Mouse (Mus musculus) retina, postnatal 1 day (tissue): Measurements from ENCODE around the gene Dennd5b.
"Not testable (repeated sequence)": the region's sequence is repeated elsewhere in the genome, so short reads cannot be mapped to it uniquely, and the experiment has no call there.

Experiments used
- DNase-seq: peaks from one replicate; pipeline ENCODE4 v3.0.0-alpha.2; 2012

Gene Dennd5b

DNA sequence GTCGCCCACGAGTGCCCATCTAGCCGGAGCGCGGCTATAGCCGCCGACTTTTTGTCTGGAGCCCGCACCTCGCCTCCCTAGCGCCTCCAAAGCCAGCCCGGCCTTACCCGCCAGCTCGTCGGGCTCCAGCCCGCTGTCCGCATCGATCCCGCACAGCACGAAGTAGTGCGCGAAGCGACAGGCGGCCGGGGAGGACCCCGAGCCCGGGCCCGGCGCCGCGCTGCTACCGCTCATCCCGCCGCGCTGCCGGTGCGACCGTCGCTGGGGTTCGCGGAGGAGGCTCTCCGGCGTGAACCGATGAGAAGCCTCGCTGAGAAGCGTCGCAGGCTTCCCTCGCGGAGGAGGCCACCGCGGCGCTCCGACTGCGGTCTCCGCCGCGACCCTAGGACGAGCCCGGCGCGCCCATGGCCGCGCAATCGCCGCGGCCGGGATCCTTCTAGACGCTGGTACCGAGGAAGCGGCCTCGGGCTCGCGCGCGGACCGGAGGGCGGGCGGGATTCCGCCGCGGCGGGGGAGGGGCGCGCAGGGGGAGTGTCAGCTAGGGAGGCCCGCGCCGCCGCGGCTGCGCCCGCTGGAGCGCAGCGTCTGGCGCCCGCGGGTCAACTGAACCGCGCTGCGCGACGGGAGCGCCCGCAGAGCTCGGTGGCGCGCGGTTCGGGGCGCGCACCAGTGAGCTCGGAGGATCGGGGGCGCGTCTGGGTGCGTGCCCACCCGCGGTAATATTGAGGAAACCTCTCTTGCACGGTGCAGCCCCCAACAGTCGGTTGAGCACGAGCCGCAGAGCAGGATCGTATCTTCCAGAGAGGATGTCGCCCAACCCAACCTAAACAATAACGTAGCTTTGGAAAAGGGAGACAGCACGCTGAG, at the start of gene Dennd5b:
Gene Dennd5b, minus strand, starts transcription at position 605 of the 867 bp plus-strand sequence.
- DNase-seq: peak; percentile 90

DNA sequence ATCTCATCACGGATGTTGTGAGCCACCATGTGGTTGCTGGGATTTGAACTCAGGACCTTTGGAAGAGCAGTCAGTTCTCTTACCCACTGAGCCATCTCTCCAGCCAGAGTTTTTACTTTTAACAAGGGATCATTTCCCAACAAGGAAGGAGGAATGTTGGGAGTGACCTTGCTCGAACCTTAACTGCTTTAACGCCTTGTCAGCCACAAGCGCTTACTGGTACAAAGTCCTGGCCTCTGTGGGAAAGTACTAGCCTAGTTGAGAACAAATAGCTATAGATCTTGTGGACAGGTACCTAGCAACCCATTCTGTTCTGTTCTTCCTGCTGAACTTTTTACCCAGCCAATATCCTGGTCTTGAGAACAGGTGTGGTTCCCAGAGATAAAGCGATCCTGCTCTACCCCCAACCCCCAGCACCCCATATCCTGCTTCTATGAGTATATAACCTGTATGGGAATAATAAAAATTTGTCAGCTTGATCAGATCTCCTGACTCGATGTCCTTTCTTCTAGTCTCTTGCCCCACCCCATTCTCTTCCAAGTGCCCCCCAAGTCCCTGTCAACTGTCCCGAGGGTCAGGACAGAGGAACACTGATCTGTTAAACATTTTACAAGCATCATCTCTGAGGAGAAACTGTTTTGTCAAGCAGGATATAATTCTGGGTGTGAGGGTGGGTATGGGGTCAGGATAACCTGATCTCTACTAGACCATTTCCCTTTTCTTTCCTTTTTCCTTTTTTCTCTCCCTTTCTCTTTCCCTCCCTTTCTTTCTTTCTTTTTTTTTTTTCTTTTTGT, 47.2 kb upstream of the Dennd5b start:
- DNase-seq: no peak

DNA sequence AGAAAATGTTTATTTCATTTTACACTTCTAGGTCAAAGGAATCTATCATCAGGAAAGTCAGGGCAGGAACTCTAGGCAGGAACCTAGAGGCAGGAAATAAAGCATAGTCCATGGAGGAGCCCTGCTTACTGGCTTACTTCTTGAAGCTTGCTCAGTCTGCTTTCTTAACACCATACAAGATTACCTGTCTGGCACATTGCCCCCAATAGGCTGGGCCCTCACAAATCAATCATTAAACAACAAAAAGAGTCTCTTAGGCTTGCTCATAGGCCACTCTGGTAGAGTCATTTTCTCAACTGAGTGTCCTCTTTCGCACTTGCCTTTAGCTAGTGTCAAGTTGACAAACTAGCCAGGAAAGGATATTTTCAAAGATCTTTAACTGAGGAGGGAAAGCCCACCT, 43.7 kb upstream of the Dennd5b start:
- DNase-seq: no peak

DNA sequence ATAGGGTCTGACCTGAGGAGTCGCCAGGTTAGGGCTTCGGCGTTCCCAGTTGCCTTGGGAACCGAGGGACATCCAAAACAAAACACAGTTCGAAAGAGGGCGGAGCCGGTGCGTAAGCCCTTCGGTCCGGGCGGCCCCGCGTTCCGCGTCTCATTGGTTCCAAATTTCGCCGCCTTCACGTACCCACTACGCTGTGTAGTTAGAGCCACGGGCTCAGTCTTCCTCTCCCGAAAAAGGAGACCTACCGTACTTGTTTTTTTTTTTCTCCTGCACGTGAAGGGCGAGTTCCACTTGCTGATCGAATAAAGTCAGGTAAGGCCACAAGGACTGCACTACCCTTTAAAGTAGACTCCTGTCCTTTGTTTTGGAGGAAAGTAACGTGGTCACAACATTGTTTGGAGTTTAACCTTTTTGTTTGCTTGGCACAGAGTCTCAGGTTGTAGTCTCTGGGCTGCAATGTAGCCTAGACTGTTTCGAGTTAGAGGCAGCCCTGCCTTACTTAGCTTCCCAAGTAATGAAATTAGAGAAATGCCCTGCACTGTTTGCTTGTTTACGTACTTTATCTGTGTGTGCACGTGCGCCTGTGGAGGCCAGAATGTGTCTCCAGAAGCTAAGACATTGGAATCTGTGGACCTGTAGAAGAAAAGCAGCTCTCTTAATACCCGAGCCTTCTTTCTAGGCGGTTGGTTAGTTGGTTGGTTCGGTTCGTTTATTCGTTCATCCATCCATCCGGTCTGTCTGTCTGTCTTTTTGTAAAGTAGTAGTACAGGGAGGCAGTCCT, 40.1 kb upstream of the Dennd5b start:
- peak; percentile 86 for DNase-seq

DNA sequence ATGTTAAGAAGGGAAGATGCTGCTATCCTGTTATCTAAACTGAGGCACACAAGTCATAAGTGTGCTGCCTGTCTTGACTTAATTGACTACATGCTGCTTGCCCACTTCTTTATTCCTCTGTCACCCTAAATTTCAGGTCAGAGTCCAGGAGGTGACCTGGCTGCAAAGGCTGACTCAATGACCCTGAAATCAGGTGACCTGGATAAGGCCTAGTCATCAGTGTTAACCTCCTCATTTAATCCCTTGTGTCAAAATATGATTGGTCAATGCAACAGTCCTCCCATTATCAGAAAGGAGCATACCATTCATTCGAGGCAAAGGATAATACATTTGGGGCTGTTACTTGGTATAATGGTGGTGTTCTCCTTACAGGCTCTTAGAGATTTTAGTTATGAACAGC, 38.0 kb upstream of the Dennd5b start, which contains the start of gene Etfbkmt:
Gene Etfbkmt, plus strand, starts transcription at position 379 of the 400 bp plus-strand sequence.
- DNase-seq: no peak

DNA sequence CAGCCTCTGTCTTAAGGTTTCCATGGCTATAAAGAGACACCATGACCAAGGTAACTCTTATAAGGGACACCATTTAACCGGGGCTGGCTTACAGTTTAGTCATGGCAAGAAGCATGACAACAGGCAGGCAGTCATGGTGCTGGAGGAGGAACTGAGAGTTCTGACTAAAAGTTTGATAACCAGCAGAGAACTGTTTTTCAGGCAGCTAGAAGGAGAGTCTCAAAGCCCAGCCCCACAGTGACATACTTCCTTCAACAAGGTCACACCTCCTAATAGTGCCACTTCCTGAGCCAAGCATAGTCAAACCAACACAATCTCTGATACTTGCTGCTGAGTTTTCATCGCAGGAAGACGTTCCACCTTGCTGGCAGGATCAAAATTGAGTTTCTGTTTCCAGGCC, 37.5 kb upstream of the Dennd5b start:
- DNase-seq: no peak

DNA sequence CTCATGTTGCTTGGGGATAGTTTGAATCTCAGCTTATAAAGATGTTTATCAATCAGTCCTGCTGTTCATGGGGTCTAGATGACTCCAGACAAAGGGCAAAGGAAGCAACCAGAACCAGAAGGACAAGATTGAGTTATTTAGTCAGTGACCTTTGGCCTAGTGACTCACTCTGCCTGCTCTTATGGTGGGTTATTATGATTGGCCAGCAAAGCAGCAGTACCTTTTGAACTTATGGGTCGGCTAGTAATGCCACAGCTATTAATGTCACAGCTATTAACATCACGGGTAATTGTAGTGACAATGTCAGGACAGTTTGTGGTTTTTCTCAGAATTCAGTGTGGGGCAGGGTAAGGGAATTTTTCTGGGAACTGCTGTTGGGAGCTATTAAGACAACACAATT, 36.5 kb upstream of the Dennd5b start:
- no peak for DNase-seq

DNA sequence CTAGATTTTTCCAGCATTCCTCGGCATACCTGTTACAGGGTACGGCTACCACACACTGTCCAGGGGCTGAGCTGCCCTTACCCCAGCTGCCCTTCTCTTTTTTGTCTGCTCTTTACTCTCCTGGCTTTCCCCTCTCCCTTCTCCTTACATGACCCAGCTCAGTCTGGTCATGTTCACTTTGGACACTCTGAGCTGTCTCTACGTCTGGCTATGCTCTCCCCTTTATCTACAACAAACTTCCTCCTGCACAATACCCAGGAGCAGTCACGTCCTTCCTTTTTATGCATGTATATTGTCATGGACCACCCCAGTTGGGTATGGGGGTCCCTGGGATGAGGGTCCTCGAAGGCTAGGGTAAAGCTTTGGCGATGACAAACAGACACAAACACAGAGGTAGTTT, 34.2 kb upstream of the Dennd5b start:
- DNase-seq: no peak

DNA sequence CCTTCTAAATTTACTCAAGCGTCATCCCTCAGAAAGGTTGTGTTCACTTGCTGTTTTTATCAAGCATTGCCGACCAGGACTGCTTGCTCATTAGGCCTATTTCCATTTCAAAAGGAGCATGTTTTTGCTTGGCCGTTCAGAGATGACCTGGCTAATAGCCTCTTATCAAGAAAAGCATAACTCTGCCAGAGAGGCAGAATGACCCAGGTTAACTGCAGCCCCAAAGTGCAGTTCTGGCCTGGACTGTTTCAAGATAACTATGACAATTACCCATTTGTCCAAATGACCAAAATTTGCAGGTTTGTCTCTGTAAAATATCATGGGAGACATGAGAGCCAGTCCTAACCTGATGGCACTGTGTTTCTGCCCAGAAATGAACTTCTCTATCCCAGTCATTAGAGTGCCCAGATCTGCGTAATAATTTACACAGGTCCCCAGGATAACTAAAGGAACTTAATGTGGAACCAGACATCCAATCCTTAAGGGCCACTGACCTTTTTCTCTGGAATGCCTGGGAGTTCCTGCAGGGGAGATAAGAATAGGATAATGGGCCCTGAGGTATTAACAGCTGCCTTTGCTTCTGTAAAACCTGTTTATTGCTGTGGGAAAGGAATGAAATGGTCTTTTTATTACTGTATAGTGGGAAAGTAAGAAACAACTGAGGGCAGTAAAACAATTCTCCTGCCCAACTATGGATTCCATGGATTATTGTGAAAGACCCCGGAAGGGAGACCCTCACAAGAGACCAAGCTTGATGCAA, 33.1 kb upstream of the Dennd5b start:
- no peak for DNase-seq

DNA sequence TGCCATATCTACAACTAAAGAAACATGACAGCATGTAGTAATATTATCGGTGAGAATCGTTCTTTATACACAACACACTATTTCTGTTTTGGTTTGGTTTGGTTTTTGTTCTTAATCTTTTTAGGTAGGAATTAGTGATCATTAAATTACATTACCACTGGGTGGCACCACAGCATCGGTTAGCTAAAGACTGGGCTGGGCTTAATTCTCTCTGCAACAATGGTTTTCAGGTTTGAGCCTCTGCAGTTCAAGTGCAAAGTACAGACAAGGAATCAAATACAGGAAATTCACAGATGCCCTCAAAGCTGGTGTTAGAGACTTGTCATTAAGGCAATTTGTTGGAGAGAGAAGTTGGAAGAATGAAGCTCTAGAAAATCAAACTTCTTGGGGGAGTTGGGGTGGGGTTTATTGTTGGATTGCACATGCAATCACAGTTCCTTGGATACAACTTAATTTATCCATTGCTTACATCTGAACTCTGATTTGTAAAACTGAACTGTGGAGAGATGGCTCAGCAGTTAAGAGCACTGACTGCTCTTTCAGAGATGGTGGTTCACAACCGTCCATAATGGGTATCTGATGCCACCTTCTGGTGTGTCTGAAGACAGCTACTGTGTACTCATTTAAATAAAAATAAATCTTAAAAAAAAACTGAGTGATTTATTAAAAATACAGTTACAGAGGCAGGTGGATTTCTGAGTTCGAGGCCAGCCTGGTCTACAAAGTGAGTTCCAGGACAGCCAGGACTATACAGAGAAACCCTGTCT, 31.0 kb upstream of the Dennd5b start:
- DNase-seq: peak; percentile 75

DNA sequence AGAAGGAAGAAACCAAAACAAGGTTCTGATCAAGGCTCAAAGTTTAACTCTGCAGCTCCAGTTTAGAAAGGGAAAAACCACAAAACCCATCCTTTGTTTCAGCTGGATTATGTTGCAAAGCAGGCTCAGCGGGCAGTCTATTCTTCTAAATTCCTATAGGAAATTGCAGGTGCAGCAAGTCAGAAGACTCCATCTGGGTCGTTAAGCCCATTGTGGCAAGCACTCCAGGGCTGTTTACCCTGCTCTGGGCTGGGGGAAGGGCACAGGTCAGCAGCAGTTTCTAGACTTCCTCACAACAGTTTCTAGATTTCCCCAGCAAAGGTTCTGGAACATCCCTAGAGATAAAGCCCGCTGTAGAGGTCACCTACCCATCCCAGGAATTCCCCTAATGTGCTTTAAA, 29.6 kb upstream of the Dennd5b start:
- DNase-seq: no peak

DNA sequence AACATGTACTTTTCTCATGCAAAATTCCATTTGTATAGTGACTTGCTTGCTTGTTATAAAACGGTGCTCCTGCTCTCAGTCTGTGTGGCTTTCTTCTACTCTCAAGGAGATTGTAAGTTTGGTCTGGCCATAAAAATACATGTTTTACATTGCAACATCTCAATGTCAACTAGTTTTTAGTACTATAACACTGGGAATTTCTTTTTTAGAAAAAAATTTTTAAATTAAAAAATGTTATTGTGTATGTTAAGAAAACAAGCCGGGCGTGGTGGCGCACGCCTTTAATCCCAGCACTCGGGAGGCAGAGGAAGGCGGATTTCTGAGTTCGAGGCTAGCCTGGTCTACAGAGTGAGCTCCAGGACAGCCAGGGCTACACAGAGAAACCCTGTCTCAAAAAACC, 28.4 kb upstream of the Dennd5b start, which contains the start of gene Gm10203:
Gene Gm10203, plus strand, starts transcription at position 301 of the 400 bp plus-strand sequence.
- not testable (repeated sequence) for DNase-seq

DNA sequence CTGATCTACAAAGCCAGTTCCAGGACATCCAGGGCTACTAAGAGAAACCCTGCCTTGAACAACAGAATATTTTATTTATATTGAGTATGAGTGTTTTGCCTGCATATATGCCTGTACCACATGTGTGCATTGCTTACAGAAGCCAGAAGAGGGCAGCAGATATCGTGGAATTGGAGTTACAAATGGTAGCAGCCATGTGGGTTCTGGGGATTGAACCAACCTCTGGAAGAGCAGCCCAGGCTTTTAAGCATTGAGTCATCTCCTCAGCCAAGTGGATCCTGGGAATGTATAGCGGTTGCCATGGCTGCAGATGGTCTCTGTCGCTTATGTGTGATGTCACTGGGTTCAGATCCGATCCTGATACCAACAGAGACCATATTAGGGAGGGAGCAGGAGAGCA, 25.2 kb upstream of the Dennd5b start:
- peak; percentile 62 for DNase-seq

DNA sequence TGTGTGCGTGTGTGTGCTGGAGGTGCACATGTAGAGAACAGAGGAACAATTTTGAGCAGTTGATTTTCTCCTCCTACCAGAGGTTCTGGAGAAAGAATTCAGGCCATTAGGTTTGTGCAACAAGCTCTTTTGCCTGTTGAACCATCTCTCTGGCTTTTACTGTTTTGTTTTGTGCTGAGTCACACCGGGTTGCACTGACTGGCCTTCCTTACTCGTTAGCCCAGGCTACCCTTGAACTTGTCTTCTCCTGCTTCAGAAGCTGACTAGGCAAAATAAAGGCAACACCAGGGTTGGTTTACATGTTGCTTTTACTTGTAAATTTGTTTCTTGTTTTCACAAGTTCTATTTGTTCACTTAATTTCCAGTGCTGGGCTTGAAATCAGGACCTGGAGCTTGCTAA, 21.6 kb upstream of the Dennd5b start:
- no peak for DNase-seq

DNA sequence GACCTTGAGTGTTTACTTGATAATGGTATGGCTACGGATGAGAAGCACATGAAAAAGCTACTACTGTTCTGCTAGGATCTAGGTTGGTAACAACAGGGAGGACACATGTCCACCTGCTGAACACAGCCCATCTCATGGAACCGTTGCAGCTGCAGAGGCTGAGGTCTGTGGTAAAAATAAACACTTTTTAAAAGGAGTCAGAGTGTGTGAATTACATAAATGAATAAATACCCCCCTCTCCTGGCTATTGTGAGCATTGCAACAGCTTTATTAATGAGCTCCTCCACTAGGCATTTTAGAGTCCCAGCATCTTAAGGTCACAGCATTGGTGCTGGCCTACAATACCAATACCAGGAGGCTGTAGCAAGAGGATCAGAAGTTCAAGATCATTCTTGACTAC, 18.4 kb upstream of the Dennd5b start:
- peak; percentile 80 for DNase-seq

DNA sequence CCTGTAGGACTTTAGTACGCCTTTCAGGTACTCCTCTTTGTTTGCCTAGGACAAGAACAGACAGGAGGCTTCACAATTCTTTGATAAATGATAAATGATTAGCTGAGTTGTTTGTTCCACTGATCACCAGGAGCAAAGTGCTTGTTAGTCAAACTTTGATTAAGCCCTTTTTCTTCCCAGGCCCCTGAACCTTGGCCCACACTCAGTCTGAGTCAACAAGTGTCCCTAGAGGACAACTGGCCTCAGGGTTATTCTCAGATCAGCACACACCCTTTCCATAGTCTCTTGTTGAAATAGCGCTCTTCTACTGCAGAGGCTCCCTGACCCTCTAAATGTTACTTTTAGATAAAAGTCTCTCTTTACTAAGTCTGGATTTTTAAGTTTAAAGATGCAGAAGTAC, 17.5 kb upstream of the Dennd5b start:
- no peak for DNase-seq

DNA sequence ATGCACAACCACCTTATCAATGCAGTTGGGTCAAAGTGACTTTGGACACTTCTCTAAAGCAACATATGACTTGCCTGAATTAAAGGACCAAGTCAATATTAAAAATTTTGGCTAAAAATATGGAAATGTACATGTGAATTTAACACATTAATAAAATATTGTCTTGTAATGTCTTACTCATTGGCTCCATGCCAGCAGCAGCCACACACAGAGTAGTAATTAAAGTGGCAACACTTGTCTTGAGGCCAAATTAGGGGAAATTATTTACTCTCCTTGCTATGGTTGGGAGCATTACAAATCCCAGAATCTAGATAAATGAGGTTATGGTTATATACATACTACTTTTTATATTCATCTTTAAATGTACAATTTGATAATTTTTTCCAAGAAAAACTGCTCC, 15.5 kb upstream of the Dennd5b start:
- no peak for DNase-seq

DNA sequence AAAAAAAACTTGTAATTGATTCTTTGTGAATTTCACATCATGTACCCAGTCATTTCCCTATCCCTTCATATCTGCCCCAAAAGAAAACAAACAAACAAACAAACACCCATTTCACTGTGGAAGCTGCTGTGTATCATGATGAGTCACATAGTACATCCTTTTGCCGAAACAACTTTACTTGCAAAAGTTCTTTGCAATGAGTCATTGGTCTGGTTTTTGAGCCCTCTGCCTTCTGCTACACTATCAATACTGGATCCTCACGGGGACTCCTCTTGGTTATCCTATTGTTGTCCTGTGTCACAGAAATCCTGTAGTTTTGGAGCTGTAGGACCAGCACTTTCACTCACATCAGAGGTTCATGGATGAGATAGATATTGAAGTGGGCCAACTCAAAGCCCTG, 7.4 kb upstream of the Dennd5b start:
- no peak for DNase-seq

DNA sequence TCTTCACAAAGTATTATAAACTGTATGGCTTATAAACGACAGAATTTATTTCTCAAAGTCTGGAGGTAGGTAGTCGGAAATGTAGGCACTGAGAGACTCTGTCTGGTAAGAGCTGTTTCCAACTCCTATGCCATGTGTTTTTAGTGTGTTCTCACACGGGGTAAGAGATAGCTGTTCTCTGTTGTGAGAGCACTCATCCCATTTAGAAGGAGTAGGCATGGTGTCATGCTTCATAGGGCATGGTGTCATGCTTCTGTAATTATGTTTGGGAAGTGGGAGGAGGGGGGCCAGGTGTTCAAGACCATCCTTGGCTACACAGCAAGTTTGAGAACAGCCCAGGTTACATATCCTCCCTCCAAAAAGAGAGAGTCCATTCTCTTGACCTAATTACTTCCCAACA, 6.1 kb upstream of the Dennd5b start:
- DNase-seq: no peak

DNA sequence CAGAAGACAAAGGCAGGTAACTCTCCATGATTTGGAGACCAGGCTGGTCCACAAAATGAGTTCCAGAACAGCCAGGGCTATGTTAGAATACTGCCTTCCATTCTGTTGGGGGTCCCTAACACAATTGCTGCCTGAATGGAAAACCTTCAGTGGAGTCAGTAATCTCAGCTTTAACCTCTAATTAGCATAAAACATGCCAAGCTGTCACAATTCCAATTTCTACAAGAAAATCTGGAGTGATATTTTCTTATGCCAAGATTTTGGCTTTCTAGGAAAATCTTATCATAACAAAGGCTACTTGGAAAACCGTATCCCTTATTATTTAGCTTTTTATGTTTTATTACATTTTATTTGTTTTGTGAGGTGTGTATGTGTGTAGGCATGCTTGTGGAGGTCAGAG, 2.0 kb upstream of the Dennd5b start:
- no peak for DNase-seq

DNA sequence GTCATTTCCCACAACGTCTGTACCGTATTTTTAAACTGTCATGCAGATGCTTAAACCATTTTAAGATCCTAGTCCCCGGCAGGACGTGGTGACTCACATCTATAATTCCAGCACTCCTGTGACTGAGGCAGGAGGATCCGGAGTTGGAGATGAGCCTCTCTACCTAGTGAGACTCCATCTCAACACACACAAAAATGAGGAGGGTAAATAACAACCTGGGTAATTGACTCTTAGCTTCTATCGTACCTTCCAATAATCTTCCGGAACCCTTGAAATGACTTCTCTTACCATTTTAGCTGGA, 413 bp upstream of the Dennd5b start:
- no peak for DNase-seq
